In the genomic region with DNA sequence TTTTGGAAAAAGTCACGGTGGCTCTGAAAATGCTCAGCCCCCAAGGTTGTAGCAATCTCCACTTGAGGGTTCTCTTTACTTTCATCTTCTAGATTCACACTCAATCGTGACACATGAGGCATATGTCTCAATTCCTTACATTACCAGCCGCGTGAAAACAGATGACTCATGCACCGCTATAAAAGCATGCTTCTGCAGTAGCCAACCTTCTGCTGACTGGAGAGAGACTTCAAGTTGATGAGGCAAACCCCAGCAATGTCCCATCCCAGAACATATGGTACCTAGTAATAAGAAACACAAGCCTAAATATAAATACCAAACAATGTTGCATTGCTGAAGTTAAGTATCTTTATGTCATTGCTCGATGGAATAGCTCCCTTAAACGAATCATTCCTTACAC, we compare ENCODE assay signal across 26 mouse cellular contexts.
DNase-seq lines count a peak whose midpoint lies in the region.
"Had no signal": no experiment of that assay in that cellular context is flagged by ENCODE, and none has a peak within 500 bp of the region (broad histone marks: within the 10 kb centered on the region; RNA-seq: fewer than 3 reads in every experiment).

No protein-coding gene starts in this region.

- no peaks in the 10 kb centered on the region for H3K4me1 ChIP-seq in hindbrain, embryonic 10.5 days (replicated peaks)
- H3K4me1 ChIP-seq: embryonic facial prominence, embryonic 12.5 days; heart, embryonic 10.5 days; heart, embryonic 15.5 days; limb, embryonic 13.5 days; lung, embryonic 15.5 days had no signal

- no peak overlapping the region for H3K4me3 ChIP-seq in hindbrain, embryonic 10.5 days
- H3K4me3 ChIP-seq: embryonic facial prominence, embryonic 12.5 days; heart, embryonic 10.5 days; heart, embryonic 15.5 days; hindbrain, embryonic 13.5 days; limb, embryonic 13.5 days; lung, embryonic 15.5 days had no signal

- H3K9me3 ChIP-seq in hindbrain, embryonic 10.5 days = no peaks in the 10 kb centered on the region
- H3K9me3 ChIP-seq: embryonic facial prominence, embryonic 12.5 days; heart, embryonic 10.5 days; heart, embryonic 15.5 days; hindbrain, embryonic 13.5 days; limb, embryonic 13.5 days; lung, embryonic 15.5 days had no signal

- WGBS in hindbrain, embryonic 10.5 days = 92% methylated on average over 7 of the region's 7 CpGs

- peak; percentile 29 for DNase-seq in left cerebral cortex, adult 11 months (ENCODE audit: low spot score)
- DNase-seq in left cerebral cortex, postnatal 4 days = no peak
- DNase-seq in frontal cortex, adult 2 months (ENCODE audit: extremely low spot score in 1 of 2, low spot score in 1 of 2) = peak; percentile 47 to 69
- DNase-seq in left cerebral cortex, adult 9 months (ENCODE audit: low spot score in 2 of 2) = peak; percentile 25 to 53
- peak; percentile 28 to 39 for DNase-seq in right cerebral cortex, postnatal 36 days (ENCODE audit: low spot score in 2 of 2)
- no peak for DNase-seq in retina, postnatal 1 day
- no peak for DNase-seq in hindbrain, embryonic 10.5 days (ENCODE audit: low spot score)
- DNase-seq: adrenal gland, postnatal 25 days; B cell, adult 2 months; cerebellum, adult 9-10 months; cerebellum, postnatal 36 days; embryo, embryonic 11 days; gastrocnemius, postnatal 10 days; heart, adult 11 months; kidney, adult 9 months; kidney, postnatal 10 days; lung, postnatal 36 days; thymus, adult 2 months; thymus, postnatal 36 days had no signal

- H3K27ac ChIP-seq in hindbrain, embryonic 10.5 days = no peak overlapping the region
- H3K27ac ChIP-seq: embryonic facial prominence, embryonic 12.5 days; heart, embryonic 10.5 days; heart, embryonic 15.5 days; hindbrain, embryonic 13.5 days; limb, embryonic 13.5 days; lung, embryonic 15.5 days; stomach, postnatal 0 days had no signal

- H3K36me3 ChIP-seq in hindbrain, embryonic 10.5 days = no peaks in the 10 kb centered on the region
- H3K36me3 ChIP-seq: embryonic facial prominence, embryonic 12.5 days; heart, embryonic 10.5 days; heart, embryonic 15.5 days; hindbrain, embryonic 13.5 days; limb, embryonic 13.5 days; lung, embryonic 15.5 days had no signal

- intact Hi-C loops in left cerebral cortex, postnatal 4 days (cut with DNase I) = no loop called here

- no peaks in the 10 kb centered on the region for H3K27me3 ChIP-seq in hindbrain, embryonic 10.5 days (ENCODE audit: insufficient read depth, poor library complexity, severe bottlenecking)
- H3K27me3 ChIP-seq: embryonic facial prominence, embryonic 12.5 days; heart, embryonic 15.5 days; hindbrain, embryonic 13.5 days; limb, embryonic 13.5 days; lung, embryonic 15.5 days had no signal

Comparison
In these comparisons a context has a peak if more than half of its experiments do, and no peak if none do; other contexts are left out.
1. DNase-seq: peak in left cerebral cortex, adult 11 months (single experiment), frontal cortex, adult 2 months (2 of 2), left cerebral cortex, adult 9 months (2 of 2) and right cerebral cortex, postnatal 36 days (2 of 2); none in left cerebral cortex, postnatal 4 days (single experiment), retina, postnatal 1 day (single experiment) and hindbrain, embryonic 10.5 days (single experiment).